Comparison of ENCODE assay signal across 25 mouse cellular contexts in genomic region chr2:9996111-9996510, GRCm38 (mm10). TPM values are rescaled to one million over a fixed set of nuclear protein-coding genes. Genes with fewer than 3 reads are reported as not detected.
A peak's percentile ranks its signal among the peaks of the same experiment; 100 is the strongest.
DNase-seq lines count a peak whose midpoint lies in the region; ATAC-seq and TF ChIP-seq lines count a peak whose summit lies in the region.
"Had no signal": no experiment of that assay in that cellular context is flagged by ENCODE, and none has a peak within 500 bp of the region (broad histone marks: within the 10 kb centered on the region; RNA-seq: fewer than 3 reads in every experiment).

No protein-coding gene starts in this region.

- no peaks in the 10 kb centered on the region for H3K9me3 ChIP-seq in kidney, postnatal 0 days (replicated peaks; ENCODE audit: low read length)
- no peaks in the 10 kb centered on the region for H3K9me3 ChIP-seq in neural tube, embryonic 12.5 days
- H3K9me3 ChIP-seq: forebrain, embryonic 15.5 days; heart, embryonic 13.5 days; limb, embryonic 15.5 days; midbrain, embryonic 15.5 days had no signal

- no peaks in the 10 kb centered on the region for H3K4me1 ChIP-seq in kidney, postnatal 0 days (replicated peaks; ENCODE audit: insufficient read depth, low read length)
- H3K4me1 ChIP-seq in neural tube, embryonic 12.5 days: no peaks in the 10 kb centered on the region
- H3K4me1 ChIP-seq: forebrain, embryonic 15.5 days; heart, embryonic 13.5 days; midbrain, embryonic 15.5 days had no signal

- no peaks in the 10 kb centered on the region for H3K36me3 ChIP-seq in kidney, postnatal 0 days (ENCODE audit: insufficient read depth, low read length)
- no peaks in the 10 kb centered on the region for H3K36me3 ChIP-seq in neural tube, embryonic 12.5 days
- no peaks in the 10 kb centered on the region for H3K36me3 ChIP-seq in splenic B cell, adult 2 months (ENCODE audit: control insufficient read depth, insufficient read depth, low read length, poor library complexity, severe bottlenecking)
- H3K36me3 ChIP-seq: forebrain, embryonic 15.5 days; heart, embryonic 13.5 days; limb, embryonic 15.5 days; midbrain, embryonic 15.5 days had no signal

- no peak overlapping the region for H3K4me2 ChIP-seq in kidney, postnatal 0 days (ENCODE audit: low read length)
- H3K4me2 ChIP-seq in neural tube, embryonic 12.5 days (replicated peaks): no peak overlapping the region
- H3K4me2 ChIP-seq: forebrain, embryonic 15.5 days; heart, embryonic 13.5 days; limb, embryonic 15.5 days; midbrain, embryonic 15.5 days had no signal

- no peaks in the 10 kb centered on the region for H3K27me3 ChIP-seq in kidney, postnatal 0 days (ENCODE audit: insufficient read depth, low read length)
- no peaks in the 10 kb centered on the region for H3K27me3 ChIP-seq in neural tube, embryonic 12.5 days (replicated peaks)
- H3K27me3 ChIP-seq in splenic B cell, adult 2 months (ENCODE audit: control insufficient read depth, insufficient read depth, low read length, poor library complexity, severe bottlenecking): no peaks in the 10 kb centered on the region; the same call in 1 of the 2 replicates
- H3K27me3 ChIP-seq: forebrain, embryonic 15.5 days; heart, embryonic 13.5 days; limb, embryonic 15.5 days; midbrain, embryonic 15.5 days had no signal

- WGBS in kidney, postnatal 0 days: 53% methylated on average over 5 of the region's 5 CpGs
- 68% methylated on average over 5 of the region's 5 CpGs for WGBS in neural tube, embryonic 12.5 days

- no peak overlapping the region for H3K4me3 ChIP-seq in kidney, postnatal 0 days (replicated peaks; ENCODE audit: low read depth, low read length)
- no peak overlapping the region for H3K4me3 ChIP-seq in neural tube, embryonic 12.5 days
- H3K4me3 ChIP-seq: forebrain, embryonic 15.5 days; heart, adult 2 months; heart, embryonic 13.5 days; limb, embryonic 15.5 days; midbrain, embryonic 15.5 days had no signal

- peak; percentile 37 for DNase-seq in embryo, embryonic 10 days (ENCODE audit: low spot score)
- no peak for DNase-seq in embryo, embryonic 11 days
- DNase-seq in kidney, postnatal 0 days (ENCODE audit: low spot score): no peak
- DNase-seq in kidney, adult 8-10 months: no peak
- DNase-seq in neural tube, embryonic 10.5 days (ENCODE audit: extremely low spot score, low spot score): no peak
- DNase-seq in splenic B cell, adult 2 months (ENCODE audit: low read depth, low spot score): peak; percentile 27
- DNase-seq in adrenal gland, postnatal 25 days: no peak
- DNase-seq: adrenal gland, postnatal 36 days; cerebellum, adult 11 months; cerebellum, postnatal 10 days; gastrocnemius, postnatal 14 days; heart, adult 2 months; heart, postnatal 14 days; kidney, adult 11 months; kidney, postnatal 36 days; layer of hippocampus, postnatal 36 days; lung, adult 18-20 months; lung, postnatal 10 days; thymus, postnatal 25 days had no signal

- H3K27ac ChIP-seq in kidney, postnatal 0 days: no peak overlapping the region
- no peak overlapping the region for H3K27ac ChIP-seq in neural tube, embryonic 12.5 days
- H3K27ac ChIP-seq: forebrain, embryonic 15.5 days; heart, adult 2 months; heart, embryonic 13.5 days; hindbrain, postnatal 0 days; limb, embryonic 15.5 days; midbrain, embryonic 15.5 days had no signal

- no peak for TF ChIP-seq CTCF in kidney, postnatal 0 days (IDR thresholded peaks at IDR 0.05; ENCODE audit: low read depth)

- H3K9ac ChIP-seq in kidney, postnatal 0 days (ENCODE audit: low read depth, low read length): no peak overlapping the region
- H3K9ac ChIP-seq in neural tube, embryonic 12.5 days: no peak overlapping the region
- H3K9ac ChIP-seq: forebrain, embryonic 15.5 days; heart, embryonic 13.5 days; limb, embryonic 15.5 days; midbrain, embryonic 15.5 days had no signal

- ATAC-seq in kidney, postnatal 0 days (replicated peaks; ENCODE audit: low FRiP score, low read depth): peak; percentile 72; the same call in 1 of the 2 replicates
- peak; percentile 25; the same call in 1 of the 2 replicates for ATAC-seq in neural tube, embryonic 12.5 days (ENCODE audit: low FRiP score, low read depth)
- ATAC-seq: forebrain, embryonic 15.5 days; hindbrain, postnatal 0 days; midbrain, embryonic 15.5 days had no signal

RNA-seq across cellular contexts. Expression of gene Taf3, which starts 52.3 kb away (rescaled TPM):
- 12.6 and 13.7 TPM in 2 replicates for polyA plus RNA-seq in kidney, postnatal 0 days (2015; fragmentation: Nextera tagmentation; extraction: Ambion mirVana)
- polyA plus RNA-seq in neural tube, embryonic 12.5 days (2016; fragmentation: Nextera tagmentation; extraction: Ambion mirVana): 16.0 TPM in 2 replicates
- total RNA-seq in adrenal gland, postnatal 25 days (2021): 11.1 and 14.4 TPM in 2 replicates

Comparison
In these comparisons a context has a peak if more than half of its experiments do, and no peak if none do; other contexts are left out.
1. DNase-seq: peak in embryo, embryonic 10 days (single experiment) and splenic B cell, adult 2 months (single experiment); none in embryo, embryonic 11 days (single experiment), kidney, postnatal 0 days (single experiment), kidney, adult 8-10 months (0 of 2), neural tube, embryonic 10.5 days (single experiment) and adrenal gland, postnatal 25 days (single experiment).